Mouse (Mus musculus) lung, adult 2 months (tissue): ENCODE measurements around the gene Smad6.

Experiments
- CTCF ChIP-seq: fragments of 200-500 bp; IDR thresholded peaks from 2 replicates; pipeline ENCODE4 v1.5.1; 2011; ENCODE audit warnings: mild to moderate bottlenecking, low read length, control low read depth; ENCODE audit not compliant: insufficient read depth
- POLR2A ChIP-seq: fragments of 200-500 bp; IDR thresholded peaks from 2 replicates; pipeline ENCODE4 v1.6.1; 2011; ENCODE audit warnings: low read depth, mild to moderate bottlenecking, control low read depth, low read length, borderline replicate concordance; ENCODE audit errors: extremely low read depth

GRCm38 (mm10) chr9:64001081-64001480, 20.8 kb downstream of the Smad6 start:
- TF ChIP-seq CTCF (no peak), POLR2A (no peak)
